Mouse (Mus musculus) MEL (cell line): ENCODE measurements around the gene Pigk.

ENCODE experiments used
- CHD1 ChIP-seq: IDR thresholded peaks from 2 replicates; pipeline ENCODE4 v1.6.1; 2012; ENCODE audit warnings: low read depth, mild to moderate bottlenecking, inconsistent platforms, low read length, improper control_type of control experiment
- CTCF ChIP-seq, 3 experiments: IDR thresholded peaks in 2 of 3; conservative IDR thresholded peaks in 1 of 3; 2 replicates each; pipeline ENCODE4 v1.5.1; 2011 to 2012; ENCODE audit warnings: low read length in 3 of 3, low read depth in 2 of 3, mild to moderate bottlenecking in 2 of 3, improper control_type of control experiment in 1 of 3, inconsistent platforms in 1 of 3, mixed read lengths in 1 of 3, moderate library complexity in 1 of 3; ENCODE audit not compliant: control insufficient read depth in 1 of 3, insufficient read depth in 1 of 3, poor library complexity in 1 of 3, severe bottlenecking in 1 of 3
- ELF1 ChIP-seq: IDR thresholded peaks from 2 replicates; pipeline ENCODE4 v1.6.1; 2014; ENCODE audit warnings: low read depth, mild to moderate bottlenecking, inconsistent platforms, low read length, improper control_type of control experiment, moderate library complexity
- EP300 ChIP-seq, 2 experiments: IDR thresholded peaks; 2 replicates each; pipeline ENCODE4 v1.6.1; 2011; ENCODE audit warnings: improper control_type of control experiment in 2 of 2, low read length in 2 of 2, low read depth in 1 of 2, mild to moderate bottlenecking in 1 of 2
- GATA1 ChIP-seq: IDR thresholded peaks from 2 replicates; pipeline ENCODE4 v1.6.1; 2011; ENCODE audit warnings: low read depth, low read length, improper control_type of control experiment
- JUND ChIP-seq: IDR thresholded peaks from 2 replicates; pipeline ENCODE4 v1.6.1; 2011; ENCODE audit warnings: low read depth, mild to moderate bottlenecking, improper control_type of control experiment, low read length
- KAT2A ChIP-seq: conservative IDR thresholded peaks from 2 replicates; pipeline ENCODE4 v1.6.1; 2012; ENCODE audit warnings: low read depth, low read length, improper control_type of control experiment, inconsistent platforms
- MAX ChIP-seq: IDR thresholded peaks from 2 replicates; pipeline ENCODE4 v1.6.1; 2011; ENCODE audit warnings: low read length, improper control_type of control experiment
- MYC ChIP-seq: IDR thresholded peaks from 2 replicates; pipeline ENCODE4 v1.6.1; 2011; ENCODE audit warnings: low read depth, mild to moderate bottlenecking, low read length, improper control_type of control experiment, moderate library complexity
- NRF1 ChIP-seq: IDR thresholded peaks from 2 replicates; pipeline ENCODE4 v1.6.1; 2014; ENCODE audit warnings: low read depth, mild to moderate bottlenecking, inconsistent platforms, low read length, improper control_type of control experiment, moderate library complexity; ENCODE audit not compliant: poor library complexity, insufficient read depth, severe bottlenecking
- POLR2A ChIP-seq, 2 experiments: IDR thresholded peaks; 2 replicates each; pipeline ENCODE4 v1.6.1; 2011 to 2012; ENCODE audit warnings: low read length in 2 of 2, mild to moderate bottlenecking in 2 of 2, control low read depth in 1 of 2, improper control_type of control experiment in 1 of 2, low read depth in 1 of 2, moderate library complexity in 1 of 2; ENCODE audit not compliant: control insufficient read depth in 1 of 2, insufficient read depth in 1 of 2, poor library complexity in 1 of 2
- ZC3H11A ChIP-seq: IDR thresholded peaks from 2 replicates; pipeline ENCODE4 v1.6.1; 2012; ENCODE audit warnings: low read depth, mild to moderate bottlenecking, inconsistent platforms, low read length, improper control_type of control experiment
- ZKSCAN1 ChIP-seq: IDR thresholded peaks from 2 replicates; pipeline ENCODE4 v1.6.1; 2012; ENCODE audit warnings: low read depth, mild to moderate bottlenecking, inconsistent platforms, low read length, improper control_type of control experiment, moderate library complexity

GRCm38 (mm10) chr3:152913625-152914024 lies 199.7 kb downstream of the Pigk start:
- TF ChIP-seq ELF1 (no peak), CTCF (IDR thresholded peaks at IDR 0.05 in 2 of 3, conservative IDR thresholded peaks at IDR 0.05 in 1 of 3; ENCODE audit: control insufficient read depth in 1 of 3, insufficient read depth in 1 of 3, low read depth in 2 of 3, low read length in 3 of 3, poor library complexity in 1 of 3, severe bottlenecking in 1 of 3) (no peak), GATA1 (no peak), ZC3H11A (no peak), MAX (no peak), CHD1 (no peak), KAT2A (no peak), EP300 (IDR thresholded peaks at IDR 0.05; ENCODE audit: low read depth in 1 of 2, low read length in 2 of 2) (no peak), MYC (no peak), JUND (no peak), POLR2A (IDR thresholded peaks at IDR 0.05; ENCODE audit: control insufficient read depth in 1 of 2, insufficient read depth in 1 of 2, low read depth in 1 of 2, low read length in 2 of 2, poor library complexity in 1 of 2) (no peak), NRF1 (no peak), ZKSCAN1 (no peak)
